Mouse (Mus musculus) limb, embryonic 11.5 days (tissue): Measurements from ENCODE around the gene Ulk1. TPM values are rescaled to one million over a fixed set of nuclear protein-coding genes. Genes with fewer than 3 reads are reported as not detected.
A peak's percentile ranks its signal among the peaks of the same experiment; 100 is the strongest.

Source experiments
- ATAC-seq: fragments of 200-750 bp; cut with Nextera tagmentation; 2 replicates; pipeline ENCODE4 v1.8.0; 2017; ENCODE audit warnings: low read depth; ENCODE audit not compliant: insufficient number of reproducible peaks, low FRiP score, low TSS enrichment
- DNase-seq: peaks from one replicate; pipeline ENCODE4 v3.0.0-alpha.2; 2015; ENCODE audit warnings: low spot score
- H3K27ac ChIP-seq: fragments of 300-500 bp; sonication (generic); replicated peaks from 2 replicates; pipeline ENCODE4 v1.5.1; 2014; ENCODE audit warnings: low read depth, mild to moderate bottlenecking, low read length
- H3K27me3 ChIP-seq: fragments of 300-500 bp; sonication (generic); 2 replicates; pipeline ENCODE4 v1.6.1; 2014; ENCODE audit warnings: mild to moderate bottlenecking, low read length, mixed read lengths; ENCODE audit not compliant: control insufficient read depth, insufficient read depth
- H3K36me3 ChIP-seq: fragments of 300-500 bp; sonication (generic); 2 replicates; pipeline ENCODE4 v1.6.1; 2014; ENCODE audit warnings: mild to moderate bottlenecking, low read length, moderate library complexity, mixed read lengths; ENCODE audit not compliant: control insufficient read depth, insufficient read depth
- H3K4me1 ChIP-seq: fragments of 300-500 bp; sonication (generic); 2 replicates; pipeline ENCODE4 v1.6.1; 2014; ENCODE audit warnings: low read length, mixed read lengths; ENCODE audit not compliant: control insufficient read depth, insufficient read depth
- H3K4me2 ChIP-seq: fragments of 300-500 bp; sonication (generic); 2 replicates; pipeline ENCODE4 v1.6.1; 2014; ENCODE audit warnings: low read depth, mild to moderate bottlenecking, moderate library complexity; ENCODE audit not compliant: severe bottlenecking
- H3K4me3 ChIP-seq: fragments of 300-500 bp; sonication (generic); 2 replicates; pipeline ENCODE4 v1.5.1; 2014; ENCODE audit warnings: low read depth, low read length
- H3K9ac ChIP-seq: fragments of 300-500 bp; sonication (generic); 2 replicates; pipeline ENCODE4 v1.6.1; 2014; ENCODE audit warnings: mild to moderate bottlenecking, low read length
- H3K9me3 ChIP-seq: fragments of 300-500 bp; sonication (generic); 2 replicates; pipeline ENCODE4 v1.6.1; 2016; ENCODE audit warnings: low read length; ENCODE audit not compliant: control insufficient read depth
- WGBS: fragments of 180-500 bp; shearing (Covaris S2); extraction: QIAGEN DNeasy Blood & Tissue Kit; methylation state at CpG from one replicate; pipeline ENCODE4 v1.1.7; 2014; 5-methylcytosine and 5-hydroxymethylcytosine counted together
- polyA plus RNA-seq: library from polyadenylated mRNA; unstranded; fragments of >200 nt; fragmentation: Nextera tagmentation; extraction: Ambion mirVana; gene quantifications from 2 replicates; pipeline ENCODE4 v1.2.1, GENCODE M21; 2014

The Ulk1 gene
- 37.8 and 42.2 TPM in 2 replicates for polyA plus RNA-seq

DNA sequence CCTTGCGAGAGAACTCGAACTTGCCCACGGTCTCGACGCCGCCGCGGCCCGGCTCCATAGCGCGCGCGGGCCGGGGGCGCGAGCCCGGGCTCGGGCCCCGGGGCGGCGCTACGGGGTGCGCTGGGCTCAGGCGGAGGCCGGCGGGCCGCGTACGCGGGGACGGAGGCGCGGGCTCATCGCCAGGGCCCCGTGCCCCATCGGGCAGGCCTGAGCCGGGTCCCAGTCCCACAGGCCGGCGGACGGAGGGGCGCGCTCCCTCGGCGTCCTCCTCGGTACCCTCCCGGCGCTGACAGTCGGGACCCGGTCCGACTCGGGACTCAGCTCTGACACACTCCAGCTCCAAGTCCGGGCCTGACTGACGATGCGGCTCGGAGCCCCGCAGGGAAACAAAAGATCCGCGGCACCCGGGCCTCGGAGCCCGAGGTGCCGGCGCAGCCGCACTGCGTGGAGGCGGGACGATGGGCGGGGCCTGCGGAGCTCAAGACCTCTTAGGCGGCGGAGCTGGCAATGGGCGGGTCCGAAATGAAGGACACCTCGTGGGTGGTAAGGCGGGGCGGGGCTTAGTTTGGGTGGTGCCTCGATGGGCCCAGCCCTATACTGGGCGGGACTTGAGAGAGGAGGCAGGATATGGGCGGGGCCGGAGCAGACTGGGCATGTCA, at the start of gene Ulk1:
Gene Ulk1, minus strand, starts transcription at position 431 of the 659 bp plus-strand sequence.
- Histone ChIP-seq H3K27ac (peak within 1 kb of the TSS; percentile 64), H3K9ac (peak within 1 kb of the TSS; percentile 97), H3K9me3 (no peaks in the 10 kb centered on the region), H3K27me3 (no peaks in the 10 kb centered on the region), H3K36me3 (peaks cover 2% of the 10 kb centered on the region; the same call in 1 of the 2 replicates), H3K4me2 (peak within 1 kb of the TSS; percentile 99), H3K4me1 (peaks cover 14% of the 10 kb centered on the region), H3K4me3 (peak within 1 kb of the TSS; percentile 88)
- ATAC-seq: peak; percentile 95
- under 1% methylated on average over 80 of the region's 80 CpGs for WGBS
- peak; percentile 98 for DNase-seq

DNA sequence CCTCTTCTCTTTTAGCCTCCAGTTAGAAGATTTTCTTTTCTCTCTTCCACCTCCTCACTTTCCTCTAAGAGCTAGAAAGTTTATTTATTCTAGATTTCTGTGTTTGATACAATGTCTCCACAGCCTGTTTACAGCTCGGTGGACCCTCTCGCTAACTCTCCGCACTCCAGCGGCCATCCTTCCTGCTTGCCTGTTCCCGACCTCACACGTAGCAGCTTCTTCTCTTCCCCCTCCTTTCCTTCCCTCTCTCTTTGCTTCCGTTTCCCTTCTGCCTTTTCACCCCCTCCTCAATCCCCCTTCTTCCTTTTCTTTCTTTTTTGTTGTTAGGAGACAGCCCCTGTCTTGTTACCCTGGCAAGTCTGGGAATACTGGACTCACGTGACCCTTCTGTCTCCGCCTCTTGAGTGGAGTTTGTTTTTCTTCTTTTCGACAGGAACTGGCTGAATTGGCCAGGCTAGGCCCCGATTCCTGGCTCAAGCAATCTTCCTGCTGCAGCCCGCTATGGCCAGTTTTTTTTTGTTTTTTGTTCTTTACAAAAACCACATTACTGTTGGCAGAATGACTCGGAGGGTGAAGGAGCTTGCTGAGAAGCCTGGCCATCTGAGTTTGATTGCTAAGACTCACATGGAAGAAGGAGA, 49.2 kb upstream of the Ulk1 start:
- H3K4me2 ChIP-seq: no peak overlapping the region
- H3K4me1 ChIP-seq: no peaks in the 10 kb centered on the region
- no peak overlapping the region for H3K27ac ChIP-seq
- ATAC-seq (no peak), DNase-seq (no peak)
- H3K9me3 ChIP-seq: no peaks in the 10 kb centered on the region
- H3K9ac ChIP-seq: no peak overlapping the region
- H3K36me3 ChIP-seq: peaks cover 11% of the 10 kb centered on the region
- WGBS: 70% methylated on average over 13 of the region's 13 CpGs
- H3K27me3 ChIP-seq: no peaks in the 10 kb centered on the region
- no peak overlapping the region for H3K4me3 ChIP-seq

DNA sequence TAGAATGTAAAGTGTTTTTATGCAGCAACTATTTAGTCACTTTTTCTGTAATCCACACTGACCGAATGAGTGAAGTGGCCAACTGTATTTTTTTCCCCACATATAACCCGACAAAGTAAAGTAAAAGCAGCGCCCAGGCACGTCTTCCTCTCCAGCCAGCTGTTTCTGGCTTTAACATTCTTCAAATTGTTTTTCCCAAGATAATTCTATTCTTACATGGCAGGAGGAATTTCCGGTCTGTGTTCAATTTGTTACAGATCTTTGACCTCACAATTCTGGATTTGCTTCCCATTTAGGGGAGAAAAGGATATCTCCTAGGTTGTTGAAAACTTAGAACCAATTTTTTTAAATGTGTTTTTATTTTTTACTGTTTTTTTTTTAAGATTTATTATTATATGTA, 47.2 kb upstream of the Ulk1 start:
- DNase-seq: no peak
- Histone ChIP-seq H3K9me3 (no peaks in the 10 kb centered on the region), H3K36me3 (peaks cover 11% of the 10 kb centered on the region), H3K4me2 (no peak overlapping the region), H3K4me1 (no peaks in the 10 kb centered on the region), H3K4me3 (no peak overlapping the region), H3K27ac (no peak overlapping the region), H3K27me3 (no peaks in the 10 kb centered on the region), H3K9ac (no peak overlapping the region)
- WGBS: 83% methylated on average over 5 of the region's 5 CpGs
- no peak for ATAC-seq

DNA sequence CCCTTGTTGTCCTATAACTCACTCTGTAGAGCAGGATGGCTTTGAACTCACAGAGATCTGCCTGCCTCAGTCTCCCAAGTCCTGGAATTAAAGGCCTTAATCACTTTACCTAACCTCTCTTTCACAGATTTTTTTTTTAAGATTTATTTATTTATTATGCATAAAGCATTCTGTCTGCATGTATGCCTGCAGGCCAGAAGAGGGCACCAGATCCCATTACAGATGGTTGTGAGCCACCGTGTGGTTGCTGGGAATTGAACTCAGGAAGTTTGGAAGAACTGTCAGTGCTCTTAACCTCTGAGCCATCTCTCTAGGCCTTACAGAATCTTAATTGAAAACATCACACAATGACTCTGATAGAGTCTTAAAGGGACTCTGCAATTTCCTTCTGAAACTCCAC, 43.1 kb upstream of the Ulk1 start:
- ATAC-seq (no peak), DNase-seq (no peak)
- Histone ChIP-seq H3K27ac (no peak overlapping the region), H3K4me3 (no peak overlapping the region), H3K36me3 (peaks cover 5% of the 10 kb centered on the region; the same call in 1 of the 2 replicates), H3K4me2 (no peak overlapping the region), H3K9ac (no peak overlapping the region), H3K9me3 (no peaks in the 10 kb centered on the region), H3K4me1 (no peaks in the 10 kb centered on the region), H3K27me3 (no peaks in the 10 kb centered on the region)
- WGBS: 92% methylated on average over 1 of the region's 1 CpGs

DNA sequence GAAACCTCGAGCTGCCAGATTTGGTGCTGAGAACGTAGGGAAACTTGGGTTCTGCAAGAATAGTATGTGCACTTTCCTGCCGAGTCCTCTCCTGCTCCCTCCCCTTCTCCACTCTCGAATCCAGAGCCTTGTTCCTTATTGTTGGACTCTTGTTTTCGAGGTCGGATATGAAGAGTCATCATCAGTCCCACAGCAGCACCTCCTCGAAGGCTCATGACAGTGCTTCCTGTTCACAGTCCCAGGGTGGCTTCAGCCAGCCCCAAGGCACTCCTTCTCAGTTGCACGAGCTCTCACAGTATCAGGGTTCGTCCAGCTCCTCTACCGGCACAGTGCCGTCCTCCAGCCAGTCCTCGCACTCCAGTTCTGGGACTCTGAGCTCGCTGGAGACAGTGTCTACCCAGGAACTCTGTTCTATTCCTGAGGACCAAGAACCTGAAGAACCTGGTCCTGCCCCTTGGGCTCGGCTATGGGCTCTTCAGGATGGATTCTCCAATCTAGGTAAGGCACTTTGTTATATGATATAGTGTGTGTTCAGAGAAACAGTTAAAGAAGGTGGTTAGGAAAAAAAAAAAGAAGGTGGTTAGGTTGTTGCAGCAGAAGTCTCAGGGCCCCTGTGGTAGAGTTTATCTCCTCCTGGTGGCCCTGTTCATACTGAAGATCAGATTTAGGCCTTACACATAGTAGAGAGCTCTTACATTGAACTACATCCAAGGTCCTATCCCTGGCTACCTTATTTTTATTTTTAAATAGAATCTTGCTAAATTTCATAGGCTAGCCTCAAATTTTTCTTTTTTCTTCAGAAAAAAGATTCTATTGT, 31.4 kb upstream of the Ulk1 start:
- Histone ChIP-seq H3K4me1 (no peaks in the 10 kb centered on the region; the same call in 1 of the 2 replicates), H3K9me3 (no peaks in the 10 kb centered on the region), H3K4me3 (no peak overlapping the region), H3K9ac (no peak overlapping the region), H3K27ac (no peak overlapping the region), H3K4me2 (no peak overlapping the region), H3K27me3 (no peaks in the 10 kb centered on the region), H3K36me3 (peaks cover 10% of the 10 kb centered on the region; the same call in 1 of the 2 replicates)
- WGBS: 91% methylated on average over 14 of the region's 14 CpGs
- ATAC-seq (no peak), DNase-seq (no peak)

DNA sequence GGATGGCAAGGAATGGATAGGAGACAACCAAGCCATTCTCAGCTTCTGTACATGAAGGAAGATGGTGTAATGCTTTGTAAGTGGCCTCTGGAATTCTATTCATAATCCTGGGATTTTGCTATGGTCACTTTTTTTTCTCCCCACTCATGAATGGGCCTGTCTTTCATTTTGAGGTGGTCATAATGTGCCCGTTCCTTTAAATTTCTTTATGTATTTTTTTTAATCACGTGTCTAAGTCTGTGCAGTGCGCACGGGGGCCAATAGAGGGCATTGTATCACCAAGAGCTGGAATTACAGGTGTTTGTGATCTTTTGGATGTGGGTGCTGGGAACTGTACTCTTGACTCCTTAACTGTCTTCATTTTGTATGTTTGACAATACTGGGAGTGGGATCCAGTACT, 30.6 kb upstream of the Ulk1 start:
- DNase-seq (peak; percentile 64), ATAC-seq (no peak)
- no peaks in the 10 kb centered on the region for H3K27me3 ChIP-seq
- peak overlapping the region; percentile 60 for H3K4me3 ChIP-seq
- peak overlapping the region; percentile 49 for H3K9ac ChIP-seq
- H3K4me2 ChIP-seq: peak overlapping the region; percentile 57
- no peaks in the 10 kb centered on the region; the same call in 1 of the 2 replicates for H3K4me1 ChIP-seq
- 15% methylated on average over 4 of the region's 4 CpGs for WGBS
- no peaks in the 10 kb centered on the region for H3K9me3 ChIP-seq
- H3K36me3 ChIP-seq: peaks cover 10% of the 10 kb centered on the region; the same call in 1 of the 2 replicates
- peak overlapping the region; percentile 48; the same call in 1 of the 2 replicates for H3K27ac ChIP-seq

DNA sequence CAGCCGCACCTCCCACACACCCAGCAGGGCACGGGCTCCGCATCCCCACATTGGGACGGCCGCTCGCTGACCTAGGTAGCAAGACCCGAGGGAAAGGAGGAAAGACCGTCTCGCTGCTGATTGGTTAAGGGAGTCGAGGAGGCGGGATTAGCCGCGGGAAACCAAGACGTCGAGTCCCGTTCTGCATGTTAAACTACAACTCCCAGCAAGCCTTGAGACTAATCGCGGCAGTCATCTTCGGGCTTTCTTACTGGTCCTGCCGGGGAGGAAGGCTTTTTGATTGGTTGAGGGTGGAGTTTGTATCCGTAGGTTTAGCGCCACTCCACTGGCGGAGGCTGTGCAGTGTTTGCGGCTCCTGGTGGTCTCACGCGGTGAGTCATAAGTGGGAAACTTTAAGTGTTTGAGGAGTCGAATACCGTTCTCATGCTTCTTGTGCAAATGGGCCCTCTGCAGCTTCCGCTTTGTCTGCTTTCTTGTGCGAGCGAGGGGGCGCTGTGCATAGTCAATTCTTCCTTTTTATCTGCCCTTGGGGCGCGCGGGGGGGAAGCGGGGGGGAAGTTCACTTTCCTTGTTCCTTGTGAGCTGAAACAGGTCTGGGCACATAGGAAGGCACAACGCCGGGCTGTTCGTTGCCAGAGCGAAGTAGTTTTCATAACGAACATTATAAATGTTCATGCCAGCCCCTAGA, 29.9 kb upstream of the Ulk1 start, which contains the start of the genes Hscb and Chek2:
Gene Hscb, minus strand, starts transcription at position 100 of the 688 bp plus-strand sequence.
Gene Chek2, plus strand, starts transcription at position 302 of the 688 bp plus-strand sequence.
- ATAC-seq: peak; percentile 96
- no peaks in the 10 kb centered on the region for H3K9me3 ChIP-seq
- peak; percentile 97 for DNase-seq
- peaks cover 7% of the 10 kb centered on the region; the same call in 1 of the 2 replicates for H3K36me3 ChIP-seq
- WGBS: under 1% methylated on average over 41 of the region's 41 CpGs
- H3K27ac ChIP-seq: peak within 1 kb of the TSS; percentile 49
- no peaks in the 10 kb centered on the region; the same call in 1 of the 2 replicates for H3K4me1 ChIP-seq
- peak within 1 kb of the TSS; percentile 60 for H3K4me3 ChIP-seq
- H3K4me2 ChIP-seq: peak within 1 kb of the TSS; percentile 57
- no peaks in the 10 kb centered on the region for H3K27me3 ChIP-seq
- peak within 1 kb of the TSS; percentile 67 for H3K9ac ChIP-seq
